Mouse (Mus musculus) heart, adult 8-10 months (tissue): ENCODE measurements at regions not wholly inside any gene's neighbourhood (a gene's known extent, or its start where the extent isn't known, plus 50 kb on each side); places are given as distances from the start of the nearest gene placed in this dataset.

ENCODE experiments used
- DNase-seq: peaks from one replicate; pipeline ENCODE4 v3.0.0; 2022; ENCODE audit warnings: low spot score

DNA sequence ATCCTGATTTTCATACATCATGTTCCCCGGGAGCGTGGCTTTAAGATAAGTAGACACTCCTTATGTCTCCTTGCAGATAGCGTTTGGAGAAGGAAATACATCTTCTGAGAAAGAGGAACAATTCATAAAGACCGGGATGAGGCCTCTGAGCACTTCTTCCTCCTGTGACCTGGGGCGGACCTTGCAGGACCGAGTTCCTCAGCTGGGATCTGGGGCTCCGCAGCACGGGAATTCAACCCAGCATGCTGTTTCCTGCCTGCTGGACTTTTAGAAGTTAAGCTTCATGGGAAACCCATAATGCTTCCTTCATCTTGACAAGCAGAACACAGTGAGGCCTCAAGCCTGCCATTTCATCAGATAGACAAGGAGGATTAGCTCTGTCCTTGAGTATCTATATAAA lies 491.4 kb downstream of the Fam19a5 start:
- no peak for DNase-seq

DNA sequence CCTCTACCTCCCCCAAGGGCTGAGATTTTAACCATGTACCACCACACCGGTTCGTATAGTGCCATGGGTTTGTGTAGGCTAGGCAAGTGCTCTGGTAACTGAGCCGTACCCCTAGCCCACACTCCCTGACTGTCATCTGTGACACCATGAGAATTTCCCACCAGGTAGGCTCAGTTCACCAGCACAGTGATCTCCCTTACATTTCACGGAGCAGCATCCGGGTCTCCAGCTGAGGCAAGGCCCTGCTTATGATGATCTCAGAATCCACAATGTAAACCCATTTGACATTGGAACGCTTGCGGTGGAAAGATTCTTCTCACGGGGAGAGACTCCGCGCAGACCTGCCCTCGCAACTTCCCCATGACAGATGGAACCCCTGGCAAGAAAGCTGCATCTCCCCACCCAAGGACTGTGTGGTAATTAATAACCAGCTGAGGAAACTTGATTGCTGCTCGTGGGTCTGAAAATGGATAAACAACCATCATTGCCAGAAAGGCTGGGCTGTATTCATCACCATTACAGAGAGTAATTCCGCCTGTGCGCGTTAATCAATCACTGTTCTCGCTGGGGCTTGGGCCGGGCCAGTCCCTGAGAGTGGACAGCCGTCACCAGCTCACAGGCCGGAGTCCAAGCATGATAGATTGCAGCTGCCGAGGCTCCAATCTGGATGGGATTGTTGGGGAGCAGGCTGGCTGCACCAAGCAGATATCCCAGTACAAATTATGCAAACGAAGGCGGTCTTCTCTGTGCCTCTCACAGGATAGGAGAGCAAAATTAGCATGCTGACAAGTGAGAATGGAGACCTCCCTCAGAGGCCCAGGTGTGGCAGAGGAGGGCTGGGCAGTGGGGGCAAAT lies 492.3 kb downstream of the Fam19a5 start:
- DNase-seq, result no peak

DNA sequence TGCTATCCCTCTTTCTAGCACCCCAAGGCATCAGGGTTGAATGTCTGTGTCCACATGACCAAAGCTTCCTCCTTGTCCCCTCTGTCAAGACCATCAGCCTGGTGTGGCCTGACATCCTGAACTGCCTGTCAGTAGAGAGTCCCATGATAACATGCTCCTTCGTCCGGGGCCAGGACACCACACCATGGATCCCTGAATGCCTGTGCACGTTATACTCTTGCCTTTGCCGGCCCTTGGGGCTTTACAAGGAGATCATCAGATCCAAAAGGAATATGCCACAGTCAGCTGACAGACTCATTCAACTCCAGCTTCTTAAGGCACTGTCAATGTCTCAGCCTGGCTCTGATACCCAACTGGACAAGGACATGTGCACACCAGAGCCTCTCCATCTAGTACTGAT lies 493.5 kb downstream of the Fam19a5 start:
- no peak for DNase-seq

- DNase-seq, result no peak
These were observed 498.7 kb downstream of the Fam19a5 start for GRCm38 (mm10) chr15:88042821-88043220.

GRCm38 (mm10) chr15:88058071-88058470 lies 514.0 kb downstream of the Fam19a5 start:
- no peak for DNase-seq

DNA sequence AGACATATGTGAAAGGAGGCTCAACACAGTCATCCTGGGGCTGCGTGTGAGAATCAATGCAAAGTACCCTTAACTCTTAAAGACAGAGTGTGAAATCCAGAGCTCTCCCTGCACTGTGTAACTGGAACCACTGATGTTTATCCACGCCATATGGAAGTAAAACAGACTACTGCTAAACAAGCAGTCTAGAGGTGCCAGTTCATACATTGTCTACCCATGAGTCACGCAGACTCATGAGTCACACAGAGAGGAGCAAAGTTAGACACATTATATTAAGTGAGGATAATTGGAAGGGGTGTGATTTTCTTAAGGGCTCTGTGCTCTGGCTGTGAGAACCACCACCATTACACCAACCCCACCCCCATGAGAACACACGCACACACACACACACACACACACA lies 516.8 kb downstream of the Fam19a5 start:
- DNase-seq, result no peak

GRCm38 (mm10) chr15:88063041-88063440 lies 518.9 kb downstream of the Fam19a5 start:
- DNase-seq, result no peak

DNA sequence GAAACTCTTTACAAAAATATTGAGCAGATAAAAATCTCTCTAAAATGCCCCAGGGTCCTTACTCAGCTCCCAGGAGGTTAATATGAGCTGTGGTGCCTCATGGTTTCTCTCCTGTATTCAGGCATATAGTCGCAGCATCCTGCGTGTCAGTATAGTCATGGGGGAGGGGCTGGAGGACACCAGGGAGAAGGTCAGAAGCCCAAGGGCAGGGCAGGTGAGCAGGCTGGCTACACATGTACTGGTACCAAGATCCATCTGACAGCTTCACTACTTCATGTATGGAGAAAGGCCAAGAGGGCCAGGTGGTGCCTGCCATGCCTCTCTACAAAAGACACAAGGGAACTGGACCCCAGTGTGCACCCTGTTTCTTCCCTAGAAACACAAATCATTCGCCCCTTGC lies 524.4 kb downstream of the Fam19a5 start:
- DNase-seq, result no peak

- no peak for DNase-seq
These were observed 527.4 kb upstream of the Zdhhc25 start for GRCm38 (mm10) chr15:88072676-88073075.

- no peak for DNase-seq
These were observed 516.2 kb upstream of the Zdhhc25 start for GRCm38 (mm10) chr15:88083911-88084310.

DNA sequence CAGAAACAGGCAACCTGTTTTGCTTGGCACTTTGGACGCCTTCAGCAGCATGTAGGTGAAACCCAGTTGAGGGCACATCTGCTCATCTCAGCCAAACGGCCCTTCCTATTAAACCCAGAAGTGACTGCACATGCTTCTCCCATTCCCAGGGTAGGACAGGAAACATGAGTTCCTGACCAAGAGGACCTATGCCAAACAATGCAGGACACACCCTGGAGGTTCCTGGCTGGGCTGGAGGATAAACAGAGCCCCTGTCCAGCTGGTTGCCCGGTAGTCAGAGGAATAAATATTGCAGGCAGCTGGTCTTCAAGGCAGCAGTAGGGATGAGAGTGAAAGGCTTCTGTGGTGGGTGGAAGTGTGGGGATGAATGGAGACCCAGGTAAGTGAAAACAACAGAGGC lies 514.5 kb upstream of the Zdhhc25 start:
- peak; percentile 13 for DNase-seq

- DNase-seq, result no peak
These were observed 510.6 kb upstream of the Zdhhc25 start for GRCm38 (mm10) chr15:88089486-88089885.

GRCm38 (mm10) chr15:88091390-88091789 lies 508.7 kb upstream of the Zdhhc25 start:
- no peak for DNase-seq

- no peak for DNase-seq
These were observed 479.7 kb upstream of the Zdhhc25 start for GRCm38 (mm10) chr15:88120376-88120775.

- DNase-seq, result no peak
These were observed 476.1 kb upstream of the Zdhhc25 start for GRCm38 (mm10) chr15:88123907-88124523.

- DNase-seq, result no peak
These were observed 454.0 kb upstream of the Zdhhc25 start for GRCm38 (mm10) chr15:88146118-88146517.

GRCm38 (mm10) chr15:88151199-88151598 lies 448.9 kb upstream of the Zdhhc25 start:
- DNase-seq, result no peak

GRCm38 (mm10) chr15:88159618-88160170 lies 440.4 kb upstream of the Zdhhc25 start:
- no peak for DNase-seq

- DNase-seq, result no peak
These were observed 439.8 kb upstream of the Zdhhc25 start for GRCm38 (mm10) chr15:88160291-88160690.

DNA sequence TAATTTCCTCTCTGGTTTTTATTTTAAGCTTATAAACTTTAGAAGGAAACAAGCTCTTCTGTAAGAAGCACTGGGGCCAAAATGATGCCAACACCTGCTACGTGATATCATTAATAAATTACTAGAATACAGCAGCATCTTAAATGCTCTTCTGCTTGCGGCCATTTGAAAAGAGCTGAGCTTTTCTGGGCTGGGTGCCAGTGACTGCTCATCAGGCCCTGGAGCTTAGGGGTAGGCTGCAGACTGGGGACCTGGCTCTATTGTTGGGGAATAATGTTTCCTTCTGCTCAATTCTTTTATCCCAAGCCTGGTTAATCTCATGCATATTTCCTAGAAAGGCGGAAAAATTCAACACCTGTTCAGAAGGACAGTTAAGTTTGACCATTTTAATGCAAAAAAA lies 436.7 kb upstream of the Zdhhc25 start:
- DNase-seq, result no peak

DNA sequence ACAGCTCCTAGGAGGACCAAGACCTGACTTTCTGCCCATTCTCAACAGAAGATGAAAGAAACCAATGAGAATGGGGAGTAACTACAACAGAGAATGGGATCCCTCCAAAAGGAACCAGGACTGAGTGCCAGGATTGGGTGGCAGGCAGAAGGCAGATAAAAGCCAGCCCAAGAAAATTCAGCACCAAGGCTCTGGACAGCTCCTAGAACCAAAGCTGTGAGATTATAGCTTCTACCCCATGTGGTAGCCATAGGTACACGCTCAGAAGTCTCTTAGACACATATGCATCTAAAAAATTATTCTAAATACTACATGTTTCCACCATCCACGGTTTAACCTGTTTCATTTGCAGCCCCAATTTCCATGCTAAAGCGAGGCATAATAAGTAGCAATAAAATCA lies 425.8 kb upstream of the Zdhhc25 start:
- DNase-seq, result no peak

- DNase-seq, result no peak
These were observed 424.1 kb upstream of the Zdhhc25 start for GRCm38 (mm10) chr15:88175991-88176390.

- DNase-seq, result no peak
These were observed 403.6 kb upstream of the Zdhhc25 start for GRCm38 (mm10) chr15:88196539-88196938.
